Mouse (Mus musculus): Measurements from ENCODE around the gene Sh3pxd2b. TPM values are rescaled to one million over a fixed set of nuclear protein-coding genes. Genes with fewer than 3 reads are reported as not detected.
A peak's percentile ranks its signal among the peaks of the same experiment; 100 is the strongest.

The Sh3pxd2b gene
- polyA plus RNA-seq, 1 experiment from 2014 or later = 21.8 TPM

DNA sequence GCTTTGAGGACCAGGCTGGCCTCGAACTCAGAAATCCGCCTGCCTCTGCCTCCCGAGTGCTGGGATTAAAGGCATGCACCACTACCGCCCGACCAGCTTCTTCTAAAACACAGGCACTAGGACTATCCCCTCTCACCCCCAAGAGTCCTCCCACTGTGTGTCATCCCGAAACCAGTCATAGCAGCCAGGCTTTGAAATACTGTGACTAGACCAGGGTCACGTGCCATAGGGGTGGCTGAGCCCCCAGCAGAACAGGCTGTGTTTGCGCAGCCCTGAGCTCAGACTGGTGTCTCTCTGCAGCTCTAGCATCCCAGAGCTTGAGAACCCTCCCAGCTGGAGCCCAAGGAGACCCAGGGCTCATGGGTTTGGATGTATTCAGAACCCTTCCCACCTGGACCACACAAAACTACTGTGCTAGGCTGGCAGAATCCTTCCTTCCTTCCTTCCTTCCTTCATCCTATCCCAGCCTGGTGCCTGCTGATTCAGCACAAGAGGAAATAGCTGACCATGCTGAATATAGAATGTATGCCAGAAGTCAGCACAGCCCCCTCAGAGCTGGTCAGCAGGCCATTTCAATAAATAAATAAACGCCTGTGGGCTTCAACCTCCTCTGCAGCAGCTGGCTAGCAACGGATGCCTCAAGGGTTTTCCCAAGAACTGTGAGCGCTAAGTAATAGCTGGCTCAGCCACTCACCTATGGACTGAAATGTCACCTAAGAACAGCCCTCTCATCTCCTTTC, 62.4 kb downstream of the Sh3pxd2b start:
- peak; percentile 74; the same call in 1 of the 2 replicates for ATAC-seq (replicated peaks; ENCODE audit: low FRiP score)
- H3K9ac ChIP-seq = no peak overlapping the region
- no peaks in the 10 kb centered on the region for H3K27me3 ChIP-seq
- H3K4me3 ChIP-seq (replicated peaks) = no peak overlapping the region
- 63% methylated on average over 11 of the region's 11 CpGs for WGBS
- H3K36me3 ChIP-seq = peaks cover 75% of the 10 kb centered on the region
- no peaks in the 10 kb centered on the region for H3K9me3 ChIP-seq (replicated peaks)
- H3K4me2 ChIP-seq = no peak overlapping the region
- peaks cover 20% of the 10 kb centered on the region for H3K4me1 ChIP-seq
- peak overlapping the region; percentile 67 for H3K27ac ChIP-seq

DNA sequence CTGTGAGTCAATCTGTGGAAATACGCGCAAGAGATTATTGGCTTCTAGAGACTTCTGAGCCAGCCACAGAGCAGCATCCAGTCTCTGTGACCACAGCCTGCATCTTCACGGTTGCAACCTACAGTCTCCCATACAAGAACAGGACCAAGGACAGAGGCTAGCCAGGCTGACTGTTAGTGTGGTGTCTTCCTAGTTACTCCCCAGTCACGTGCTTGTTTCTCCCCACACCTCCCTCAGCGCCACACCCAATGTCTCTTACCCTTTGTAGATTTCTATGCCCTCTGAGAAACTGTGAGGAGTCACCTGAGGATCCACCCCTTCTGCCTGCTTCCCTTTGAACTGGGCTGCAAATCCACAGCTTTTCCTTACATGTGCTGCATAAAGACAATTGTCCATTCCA, 72.4 kb downstream of the Sh3pxd2b start:
- Histone ChIP-seq H3K4me2 (no peak overlapping the region), H3K4me3 (replicated peaks) (no peak overlapping the region), H3K9ac (no peak overlapping the region), H3K4me1 (no peaks in the 10 kb centered on the region), H3K27me3 (no peaks in the 10 kb centered on the region), H3K27ac (no peak overlapping the region), H3K36me3 (peaks cover 94% of the 10 kb centered on the region), H3K9me3 (replicated peaks) (no peaks in the 10 kb centered on the region)
- WGBS = 86% methylated on average over 5 of the region's 5 CpGs
- no peak for ATAC-seq (replicated peaks; ENCODE audit: low FRiP score)

DNA sequence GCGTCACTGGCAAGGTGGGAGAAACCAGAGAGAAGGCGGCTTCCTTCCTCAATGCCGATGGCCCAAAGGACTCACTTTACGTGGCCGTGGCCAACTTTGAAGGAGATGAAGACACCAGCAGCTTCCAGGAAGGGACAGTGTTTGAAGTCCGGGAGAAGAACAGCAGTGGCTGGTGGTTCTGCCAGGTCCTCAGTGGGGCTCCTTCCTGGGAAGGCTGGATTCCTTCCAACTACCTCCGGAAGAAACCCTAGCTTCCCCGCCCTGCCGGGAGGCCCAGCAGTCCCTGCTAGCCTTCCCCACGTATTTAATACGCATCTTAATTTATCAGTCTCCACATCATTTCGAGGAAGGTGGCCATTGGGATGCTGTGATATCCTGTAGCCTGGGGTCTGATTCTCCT, 75.7 kb downstream of the Sh3pxd2b start:
- Histone ChIP-seq H3K9me3 (replicated peaks) (no peaks in the 10 kb centered on the region), H3K27me3 (no peaks in the 10 kb centered on the region), H3K9ac (no peak overlapping the region), H3K4me1 (no peaks in the 10 kb centered on the region), H3K4me3 (replicated peaks) (no peak overlapping the region), H3K36me3 (peaks cover 71% of the 10 kb centered on the region), H3K4me2 (no peak overlapping the region), H3K27ac (no peak overlapping the region)
- no peak for ATAC-seq (replicated peaks; ENCODE audit: low FRiP score)
- WGBS = 77% methylated on average over 12 of the region's 12 CpGs

DNA sequence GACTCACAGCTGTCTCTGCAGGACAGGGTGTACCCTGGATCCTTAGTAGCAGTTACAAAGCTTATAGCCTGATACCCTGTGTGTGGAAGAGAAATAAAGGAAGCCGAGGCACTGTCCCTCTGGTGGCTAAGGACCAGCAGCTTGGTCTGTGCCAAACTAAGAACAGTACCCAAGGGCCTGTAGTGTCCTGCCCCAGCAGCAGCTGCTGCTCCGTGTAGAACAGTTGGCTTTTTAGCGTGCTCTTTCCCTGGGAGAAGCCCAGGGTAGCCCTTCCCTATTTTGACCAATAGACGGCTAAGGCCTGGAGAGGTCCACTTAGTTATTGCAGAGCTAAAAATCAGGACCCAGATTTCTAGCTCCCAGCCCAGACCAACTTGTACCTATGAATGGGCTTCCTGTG, 77.0 kb downstream of the Sh3pxd2b start:
- Histone ChIP-seq H3K36me3 (peaks cover 62% of the 10 kb centered on the region), H3K4me3 (replicated peaks) (no peak overlapping the region), H3K27ac (no peak overlapping the region)

DNA sequence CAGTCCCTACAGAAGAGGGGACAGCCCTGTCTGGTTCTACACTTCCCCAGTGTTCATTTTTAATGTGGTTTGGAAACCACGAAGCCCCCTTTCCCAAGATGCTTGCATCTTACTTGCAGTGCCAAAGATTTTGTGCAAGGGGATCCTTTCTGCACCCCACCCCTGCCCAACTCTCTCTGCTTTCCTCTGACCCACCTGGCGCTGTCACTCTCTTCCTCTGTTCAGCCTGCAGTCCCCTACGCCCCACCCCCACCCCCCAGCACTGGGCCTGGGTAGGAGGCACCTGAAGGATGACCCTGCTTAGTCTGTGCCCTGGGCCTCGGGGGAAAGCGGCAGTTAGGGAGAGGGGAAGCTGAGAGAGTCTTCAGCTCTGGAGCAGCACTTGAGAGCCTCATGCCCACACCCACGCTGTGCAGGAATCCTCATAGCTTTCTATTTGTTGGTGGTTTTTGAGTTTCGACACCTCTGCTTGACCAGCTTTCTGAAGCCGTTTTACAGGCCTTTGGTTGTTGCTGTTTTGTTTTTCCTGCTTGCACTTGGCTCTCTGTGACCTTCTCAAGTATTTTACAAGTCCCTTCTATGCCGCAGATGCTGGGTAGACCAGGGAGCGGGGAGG, 77.5 kb downstream of the Sh3pxd2b start:
- H3K9me3 ChIP-seq (replicated peaks) = no peaks in the 10 kb centered on the region
- 74% methylated on average over 10 of the region's 10 CpGs for WGBS
- no peak for ATAC-seq (replicated peaks; ENCODE audit: low FRiP score)
- no peak overlapping the region for H3K9ac ChIP-seq
- no peaks in the 10 kb centered on the region for H3K4me1 ChIP-seq
- no peaks in the 10 kb centered on the region for H3K27me3 ChIP-seq
- peaks cover 56% of the 10 kb centered on the region for H3K36me3 ChIP-seq
- H3K4me3 ChIP-seq (replicated peaks) = no peak overlapping the region
- H3K27ac ChIP-seq = no peak overlapping the region
- H3K4me2 ChIP-seq = no peak overlapping the region

More for the DNA sequence above, 77.0 kb downstream of the Sh3pxd2b start:
- WGBS = 82% methylated on average over 4 of the region's 4 CpGs
- Histone ChIP-seq H3K4me2 (no peak overlapping the region), H3K9me3 (replicated peaks) (no peaks in the 10 kb centered on the region), H3K9ac (no peak overlapping the region), H3K27me3 (no peaks in the 10 kb centered on the region), H3K4me1 (no peaks in the 10 kb centered on the region)
- no peak for ATAC-seq (replicated peaks; ENCODE audit: low FRiP score)

DNA sequence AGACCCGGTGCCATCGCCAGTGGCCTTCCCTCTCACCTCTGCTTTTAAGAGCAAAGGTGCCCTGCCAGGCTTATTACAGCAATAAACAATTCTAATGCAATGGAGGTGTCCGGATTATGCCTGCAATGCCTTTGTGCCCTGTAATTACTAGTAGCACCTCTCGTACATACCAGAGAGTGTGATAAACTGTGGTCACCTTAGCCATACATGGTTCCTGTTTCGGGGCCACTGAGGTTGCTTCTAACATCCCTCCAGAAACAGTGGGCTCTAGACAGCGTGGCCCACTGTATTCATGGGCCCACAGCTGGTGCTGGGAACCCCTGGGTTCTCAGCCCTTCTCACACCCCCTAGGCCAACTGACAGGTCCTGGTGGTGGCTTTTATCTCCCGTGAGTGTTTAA, 79.9 kb downstream of the Sh3pxd2b start:
- no peaks in the 10 kb centered on the region for H3K4me1 ChIP-seq
- no peak overlapping the region for H3K4me2 ChIP-seq
- no peaks in the 10 kb centered on the region for H3K9me3 ChIP-seq (replicated peaks)
- H3K9ac ChIP-seq = no peak overlapping the region
- no peaks in the 10 kb centered on the region for H3K27me3 ChIP-seq
- no peak overlapping the region for H3K4me3 ChIP-seq (replicated peaks)
- H3K36me3 ChIP-seq = peaks cover 33% of the 10 kb centered on the region
- H3K27ac ChIP-seq = no peak overlapping the region
- ATAC-seq (replicated peaks; ENCODE audit: low FRiP score) = no peak
- 46% methylated on average over 7 of the region's 7 CpGs for whole genome bisulfite sequencing

DNA sequence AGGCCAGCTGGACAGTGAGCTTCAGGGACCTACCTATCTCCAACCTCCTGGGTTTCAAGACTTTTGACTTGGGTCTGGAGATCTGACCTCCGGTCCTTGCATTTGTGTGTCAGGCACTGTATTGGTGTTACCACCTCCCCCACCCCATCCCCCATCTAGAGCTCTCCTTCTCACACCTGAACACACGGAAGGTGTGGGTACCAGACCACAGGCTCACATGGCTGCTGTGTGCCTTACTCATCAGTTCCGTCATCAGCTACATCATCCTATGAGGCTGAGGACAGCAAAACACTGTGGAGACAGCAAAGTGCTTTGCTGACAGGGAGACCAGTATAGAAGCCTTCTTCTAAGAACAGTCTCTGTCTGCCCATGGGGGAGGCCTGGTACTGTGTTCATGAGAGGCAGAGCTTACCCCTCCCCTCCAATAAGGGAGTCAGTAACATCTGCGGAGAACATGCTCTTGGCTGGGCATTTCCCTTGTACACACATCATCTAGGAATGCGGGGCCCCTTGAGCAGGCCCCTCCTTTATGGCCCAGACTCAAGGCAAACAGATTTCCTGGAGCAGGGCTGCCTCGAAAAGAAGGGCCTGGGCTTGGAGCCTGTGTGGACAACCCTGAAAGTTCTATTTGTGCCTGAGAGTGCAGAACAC, 87.9 kb downstream of the Sh3pxd2b start:
- Histone ChIP-seq H3K27me3 (no peaks in the 10 kb centered on the region), H3K4me2 (no peak overlapping the region), H3K9me3 (replicated peaks) (no peaks in the 10 kb centered on the region), H3K9ac (no peak overlapping the region), H3K4me3 (replicated peaks) (no peak overlapping the region), H3K36me3 (no peaks in the 10 kb centered on the region), H3K4me1 (peaks cover 10% of the 10 kb centered on the region), H3K27ac (peak overlapping the region; percentile 81)
- peak; percentile 88 for ATAC-seq (replicated peaks; ENCODE audit: low FRiP score)
- WGBS = 49% methylated on average over 6 of the region's 6 CpGs

DNA sequence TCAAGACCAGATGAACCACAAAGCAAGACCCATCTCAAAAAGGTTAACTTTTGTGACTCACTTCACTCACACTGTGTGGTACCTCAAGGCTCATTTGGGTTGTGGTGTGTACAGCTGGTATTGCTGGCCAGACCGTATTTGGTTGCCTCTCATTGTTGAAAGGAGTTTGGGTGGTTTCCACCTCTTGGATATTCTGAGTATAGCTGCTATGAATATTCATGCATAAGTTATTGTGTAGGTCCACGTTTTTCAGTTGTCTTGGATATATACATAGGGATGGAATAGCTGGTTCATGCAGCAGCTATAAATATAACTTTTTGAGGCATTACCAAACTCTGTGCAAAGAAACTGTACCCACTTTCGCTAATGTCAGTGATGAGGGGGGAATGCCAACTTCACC, 95.0 kb downstream of the Sh3pxd2b start:
- no peak overlapping the region for H3K4me3 ChIP-seq (replicated peaks)
- H3K4me2 ChIP-seq = no peak overlapping the region
- no peaks in the 10 kb centered on the region for H3K27me3 ChIP-seq
- no peak overlapping the region for H3K27ac ChIP-seq
- 78% methylated on average over 3 of the region's 3 CpGs for WGBS
- H3K36me3 ChIP-seq = no peaks in the 10 kb centered on the region
- H3K9ac ChIP-seq = no peak overlapping the region
- no peaks in the 10 kb centered on the region for H3K9me3 ChIP-seq (replicated peaks)
- H3K4me1 ChIP-seq = no peaks in the 10 kb centered on the region
- no peak for ATAC-seq (replicated peaks; ENCODE audit: low FRiP score)

DNA sequence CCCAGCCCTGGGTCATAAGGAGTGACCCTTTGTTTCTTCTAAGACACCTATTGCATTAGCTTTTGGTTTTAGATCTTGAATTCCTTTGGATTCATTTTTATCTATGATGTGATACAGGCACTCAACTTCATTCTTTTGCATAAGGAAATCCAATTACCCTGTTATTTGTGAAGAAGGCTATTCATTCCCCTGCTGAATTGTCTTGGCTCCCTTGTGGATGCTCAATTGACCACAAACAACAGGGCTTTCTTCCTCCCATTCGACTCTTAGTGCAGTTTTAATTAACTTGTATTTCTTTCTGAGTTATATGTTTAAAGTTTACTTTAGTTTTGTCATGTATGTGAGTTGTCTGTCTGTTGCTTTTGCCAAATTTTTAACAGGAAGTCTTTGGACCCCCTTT, 96.6 kb downstream of the Sh3pxd2b start:
- no peak overlapping the region for H3K27ac ChIP-seq
- no peaks in the 10 kb centered on the region for H3K9me3 ChIP-seq (replicated peaks)
- ATAC-seq (replicated peaks; ENCODE audit: low FRiP score) = no peak
- no peak overlapping the region for H3K4me2 ChIP-seq
- H3K4me1 ChIP-seq = no peaks in the 10 kb centered on the region
- no peaks in the 10 kb centered on the region for H3K36me3 ChIP-seq
- H3K27me3 ChIP-seq = no peaks in the 10 kb centered on the region
- H3K9ac ChIP-seq = no peak overlapping the region
- no peak overlapping the region for H3K4me3 ChIP-seq (replicated peaks)
- 46% methylated on average over 1 of the region's 1 CpGs for WGBS

DNA sequence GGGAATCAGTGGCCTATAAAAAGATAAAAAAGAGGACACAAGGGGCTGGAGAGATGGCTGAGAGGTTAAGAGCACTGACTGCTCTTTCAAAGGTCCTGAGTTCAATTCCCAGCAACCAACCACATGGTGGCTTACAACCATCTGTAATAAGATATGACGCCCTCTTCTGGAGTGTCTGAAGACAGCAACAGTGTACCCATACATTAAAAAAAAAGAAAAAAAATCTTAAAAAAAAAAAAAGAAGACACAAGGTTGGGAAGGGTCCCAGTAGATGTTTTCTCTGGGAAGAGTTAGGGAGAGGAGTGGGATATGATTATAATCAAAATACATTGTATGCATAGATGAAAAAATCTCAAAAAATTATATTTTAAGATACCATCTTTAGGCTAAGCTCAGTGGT, 97.5 kb downstream of the Sh3pxd2b start:
- 71% methylated on average over 1 of the region's 1 CpGs for WGBS
- Histone ChIP-seq H3K36me3 (no peaks in the 10 kb centered on the region), H3K4me2 (no peak overlapping the region), H3K27me3 (no peaks in the 10 kb centered on the region), H3K4me3 (replicated peaks) (no peak overlapping the region), H3K27ac (no peak overlapping the region), H3K9ac (no peak overlapping the region), H3K9me3 (replicated peaks) (no peaks in the 10 kb centered on the region), H3K4me1 (no peaks in the 10 kb centered on the region)
- ATAC-seq (replicated peaks; ENCODE audit: low FRiP score) = no peak

DNA sequence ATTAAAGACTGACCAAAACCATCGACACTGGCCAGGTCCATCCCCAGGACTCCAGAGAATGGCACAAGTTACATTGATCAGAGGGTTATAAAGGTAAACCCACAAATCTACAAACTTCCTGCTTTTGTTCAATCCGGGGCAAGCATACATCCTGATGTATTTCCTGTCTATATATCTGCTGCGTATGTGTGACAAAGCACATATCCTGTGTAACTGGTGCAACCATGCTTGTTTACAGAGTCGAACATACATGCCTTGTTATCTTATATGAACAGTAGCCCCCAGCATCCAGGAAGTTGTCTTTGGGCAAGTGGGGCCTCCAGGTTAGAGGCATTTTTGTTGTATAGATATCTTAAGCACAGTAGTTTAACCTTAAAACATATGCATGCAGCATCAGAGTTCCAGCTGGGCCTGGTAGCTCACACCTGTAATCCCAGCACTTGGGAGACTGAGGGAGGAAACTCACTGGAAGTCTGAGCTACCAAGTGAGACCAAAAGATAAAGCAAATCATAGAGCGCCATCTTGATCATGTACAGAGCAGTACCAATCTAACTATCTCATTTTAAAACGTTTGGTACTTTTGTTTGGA, 98.1 kb downstream of the Sh3pxd2b start:
- Histone ChIP-seq H3K27ac (no peak overlapping the region; the same call in 1 of the 2 replicates), H3K9ac (no peak overlapping the region), H3K4me1 (no peaks in the 10 kb centered on the region), H3K9me3 (replicated peaks) (no peaks in the 10 kb centered on the region), H3K36me3 (no peaks in the 10 kb centered on the region), H3K4me3 (replicated peaks) (no peak overlapping the region), H3K4me2 (no peak overlapping the region), H3K27me3 (no peaks in the 10 kb centered on the region)
- 74% methylated on average over 6 of the region's 6 CpGs for WGBS
- no peak for ATAC-seq (replicated peaks; ENCODE audit: low FRiP score)

DNA sequence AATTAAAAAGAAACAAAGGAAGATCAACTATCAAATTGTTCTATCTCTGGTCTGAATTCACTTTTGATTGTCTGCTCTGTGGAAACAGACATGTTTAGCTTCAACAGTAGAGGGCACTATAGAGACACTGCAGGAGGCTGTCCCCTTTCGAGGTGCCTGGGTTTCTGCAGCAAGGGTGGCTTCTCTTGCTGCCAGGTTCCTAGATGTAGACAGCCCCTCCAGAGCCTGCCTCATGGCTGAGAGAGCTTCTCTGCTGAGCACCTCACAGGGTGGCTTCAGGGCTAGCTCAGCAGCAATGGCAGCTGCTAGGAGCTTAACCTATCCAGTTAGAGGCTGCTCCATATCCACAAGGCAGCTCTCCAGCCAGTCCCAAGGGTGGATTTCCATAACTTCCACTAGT, 102.6 kb downstream of the Sh3pxd2b start:
- Histone ChIP-seq H3K9ac (no peak overlapping the region), H3K4me1 (peaks cover 6% of the 10 kb centered on the region; the same call in 1 of the 2 replicates), H3K4me2 (no peak overlapping the region), H3K36me3 (no peaks in the 10 kb centered on the region), H3K4me3 (replicated peaks) (no peak overlapping the region), H3K27me3 (no peaks in the 10 kb centered on the region), H3K27ac (no peak overlapping the region), H3K9me3 (replicated peaks) (no peaks in the 10 kb centered on the region)
- WGBS = 0% methylated on average over 1 of the region's 1 CpGs
- ATAC-seq (replicated peaks; ENCODE audit: low FRiP score) = no peak
